Mouse (Mus musculus) cerebellum, adult 2 months (tissue): ENCODE measurements at regions not wholly inside any gene's neighbourhood (a gene's known extent, or its start where the extent isn't known, plus 50 kb on each side); places are given as distances from the start of the nearest gene placed in this dataset.

Experiments
- CTCF ChIP-seq: fragments of 200-500 bp; IDR thresholded peaks from 2 replicates; pipeline ENCODE4 v1.5.1; 2011; ENCODE audit warnings: low read depth, mild to moderate bottlenecking, control low read depth, low read length, moderate library complexity, borderline replicate concordance; ENCODE audit not compliant: insufficient read depth
- POLR2A ChIP-seq: fragments of 200-500 bp; IDR thresholded peaks from 2 replicates; pipeline ENCODE4 v1.6.1; 2011; ENCODE audit warnings: low read length, control low read depth, borderline replicate concordance; ENCODE audit not compliant: insufficient read depth

DNA sequence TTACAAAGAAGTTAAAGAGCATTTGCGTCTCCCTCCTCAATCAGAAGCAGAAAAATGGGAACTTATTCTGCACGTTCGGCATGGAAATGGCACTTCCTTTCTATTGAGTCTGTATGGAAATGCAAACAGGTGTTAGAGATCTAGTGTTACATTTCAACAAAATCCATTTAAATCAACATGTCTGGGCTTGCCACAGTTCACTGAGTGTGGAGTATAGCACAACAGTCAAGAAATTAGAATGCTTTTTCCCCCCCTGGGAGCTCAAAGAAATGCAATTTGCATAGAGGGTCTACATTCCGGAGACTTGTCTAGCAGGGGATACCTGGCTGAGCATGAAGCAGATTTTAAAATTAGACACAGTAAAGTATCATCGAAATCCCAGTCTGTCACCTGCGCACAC, 308.5 kb upstream of the Smarca2 start:
- TF ChIP-seq CTCF (no peak), POLR2A (no peak)
